ENCODE assay signal across 26 mouse cellular contexts in genomic region chr4:152239974-152240373, GRCm38 (mm10). TPM values are rescaled to one million over a fixed set of nuclear protein-coding genes. Genes with fewer than 3 reads are reported as not detected.
"Had no signal": no experiment of that assay in that cellular context is flagged by ENCODE, and none has a peak within 500 bp of the region (broad histone marks: within the 10 kb centered on the region; RNA-seq: fewer than 3 reads in every experiment).

No protein-coding gene starts in this region.

- H3K4me2 ChIP-seq: limb, embryonic 12.5 days; limb, embryonic 15.5 days; liver, embryonic 12.5 days; liver, embryonic 15.5 days; lung, embryonic 14.5 days; midbrain, embryonic 11.5 days; neural tube, embryonic 12.5 days; neural tube, embryonic 15.5 days; stomach, embryonic 15.5 days had no signal

- H3K4me1 ChIP-seq: limb, embryonic 12.5 days; limb, embryonic 15.5 days; neural tube, embryonic 12.5 days; stomach, embryonic 15.5 days had no signal

- DNase-seq: kidney, adult 18-20 months; kidney, adult 9 months; kidney, postnatal 14 days; kidney, postnatal 4 days; left cerebral cortex, postnatal 4 days; lung, embryonic 14.5 days; lung, postnatal 10 days; lung, postnatal 36 days; midbrain, embryonic 14.5 days; right cerebral cortex, adult 18-20 months; right cerebral cortex, postnatal 14 days; right cerebral cortex, postnatal 4 days; thymus, postnatal 25 days had no signal

- H3K9me3 ChIP-seq: limb, embryonic 12.5 days; limb, embryonic 15.5 days; liver, embryonic 12.5 days; liver, embryonic 15.5 days; megakaryocyte, embryonic 14.5 days; neural tube, embryonic 12.5 days; neural tube, embryonic 15.5 days; stomach, embryonic 15.5 days had no signal

- H3K9ac ChIP-seq: limb, embryonic 12.5 days; limb, embryonic 15.5 days; liver, embryonic 12.5 days; liver, embryonic 15.5 days; lung, embryonic 14.5 days; neural tube, embryonic 12.5 days; neural tube, embryonic 15.5 days; stomach, embryonic 15.5 days had no signal

- H3K27me3 ChIP-seq: limb, embryonic 12.5 days; limb, embryonic 15.5 days; liver, embryonic 12.5 days; liver, embryonic 15.5 days; megakaryocyte, embryonic 14.5 days; neural tube, embryonic 12.5 days; neural tube, embryonic 15.5 days; stomach, embryonic 15.5 days had no signal

- H3K36me3 ChIP-seq: liver, embryonic 15.5 days; stomach, embryonic 15.5 days had no signal

- H3K4me3 ChIP-seq: limb, embryonic 12.5 days; limb, embryonic 15.5 days; liver, embryonic 12.5 days; liver, embryonic 15.5 days; megakaryocyte, embryonic 14.5 days; neural tube, embryonic 12.5 days; neural tube, embryonic 15.5 days; stomach, embryonic 15.5 days had no signal

- H3K27ac ChIP-seq: limb, embryonic 12.5 days; limb, embryonic 15.5 days; liver, embryonic 12.5 days; liver, embryonic 15.5 days; neural tube, embryonic 12.5 days; neural tube, embryonic 15.5 days; stomach, embryonic 15.5 days had no signal

- ATAC-seq: liver, embryonic 12.5 days had no signal

RNA-seq across cellular contexts. Expression of gene Hes3, which starts 51.5 kb away (rescaled TPM):
- total RNA-seq: layer of hippocampus, adult 18-20 months; layer of hippocampus, postnatal 14 days; midbrain, postnatal 0 days had no signal
- polyA plus RNA-seq: kidney, embryonic 16.5 days; limb, embryonic 12.5 days; limb, embryonic 15.5 days; liver, embryonic 12.5 days; liver, embryonic 15.5 days; lung, embryonic 14.5 days; stomach, embryonic 15.5 days had no signal
